26 mouse cellular contexts compared by ENCODE assay signal in genomic region chr16:18022780-18023557, GRCm38 (mm10). TPM values are rescaled to one million over a fixed set of nuclear protein-coding genes. Genes with fewer than 3 reads are reported as not detected.
"Had no signal": no experiment of that assay in that cellular context is flagged by ENCODE, and none has a peak within 500 bp of the region (broad histone marks: within the 10 kb centered on the region; RNA-seq: fewer than 3 reads in every experiment).

No protein-coding gene starts in this region.

- H3K4me3 ChIP-seq: limb, embryonic 10.5 days; limb, embryonic 13.5 days; megakaryocyte, embryonic 14.5 days; midbrain, embryonic 10.5 days; midbrain, embryonic 13.5 days; myocyte; neural tube, embryonic 13.5 days had no signal

- H3K4me2 ChIP-seq: limb, embryonic 13.5 days; midbrain, embryonic 13.5 days; neural tube, embryonic 13.5 days had no signal

- H3K36me3 ChIP-seq: limb, embryonic 10.5 days; limb, embryonic 13.5 days; midbrain, embryonic 10.5 days; midbrain, embryonic 13.5 days; neural tube, embryonic 13.5 days had no signal

- H3K9me3 ChIP-seq: limb, embryonic 10.5 days; limb, embryonic 13.5 days; megakaryocyte, embryonic 14.5 days; midbrain, embryonic 10.5 days; midbrain, embryonic 13.5 days; neural tube, embryonic 13.5 days had no signal

- H3K27ac ChIP-seq: hindbrain, postnatal 0 days; limb, embryonic 10.5 days; limb, embryonic 13.5 days; midbrain, embryonic 10.5 days; midbrain, embryonic 13.5 days; neural tube, embryonic 13.5 days had no signal

- H3K9ac ChIP-seq: limb, embryonic 13.5 days; midbrain, embryonic 13.5 days; neural tube, embryonic 13.5 days had no signal

- H3K27me3 ChIP-seq: limb, embryonic 13.5 days; midbrain, embryonic 13.5 days; neural tube, embryonic 13.5 days had no signal

- H3K4me1 ChIP-seq: limb, embryonic 10.5 days; limb, embryonic 13.5 days; midbrain, embryonic 10.5 days; midbrain, embryonic 13.5 days; neural tube, embryonic 13.5 days had no signal

- DNase-seq: kidney, adult 18-20 months; kidney, adult 9 months; kidney, postnatal 36 days; lung, adult 2 months; lung, postnatal 10 days; lung, postnatal 36 days; right cerebral cortex, adult 18-20 months; right cerebral cortex, postnatal 14 days; right cerebral cortex, postnatal 4 days; thymus, adult 2 months; thymus, postnatal 14 days; thymus, postnatal 4 days had no signal

- ATAC-seq: hindbrain, postnatal 0 days; inflammation-experienced regulatory T-cells, adult 6 months; intestine, embryonic 16.5 days; midbrain, embryonic 13.5 days; midbrain, embryonic 16.5 days had no signal

RNA-seq across cellular contexts. Expression of gene Vpreb2, which starts 42.7 kb away (rescaled TPM):
- polyA plus RNA-seq: hindbrain, postnatal 0 days; inflammation-experienced regulatory T-cells, adult 6 months; intestine, embryonic 16.5 days; kidney, embryonic 16.5 days; limb, embryonic 10.5 days; limb, embryonic 13.5 days; liver, adult 2 months; lung, adult 2 months; midbrain, embryonic 10.5 days; midbrain, embryonic 13.5 days; midbrain, embryonic 16.5 days; myocyte; neural tube, embryonic 13.5 days; stomach, embryonic 16.5 days had no signal
